Mouse (Mus musculus) MEL (cell line): ENCODE data around the gene Trim8.

Source experiments
- CHD2 ChIP-seq: IDR thresholded peaks from 2 replicates; pipeline ENCODE4 v1.6.1; 2011; ENCODE audit warnings: low read length, improper control_type of control experiment
- SIN3A ChIP-seq: IDR thresholded peaks from 2 replicates; pipeline ENCODE4 v1.6.1; 2012; ENCODE audit warnings: low read length, improper control_type of control experiment, inconsistent platforms
- SMC3 ChIP-seq: IDR thresholded peaks from 2 replicates; pipeline ENCODE4 v1.6.1; 2011; ENCODE audit warnings: low read depth, low read length, improper control_type of control experiment
- ZC3H11A ChIP-seq: IDR thresholded peaks from 2 replicates; pipeline ENCODE4 v1.6.1; 2012; ENCODE audit warnings: low read depth, mild to moderate bottlenecking, inconsistent platforms, low read length, improper control_type of control experiment

DNA sequence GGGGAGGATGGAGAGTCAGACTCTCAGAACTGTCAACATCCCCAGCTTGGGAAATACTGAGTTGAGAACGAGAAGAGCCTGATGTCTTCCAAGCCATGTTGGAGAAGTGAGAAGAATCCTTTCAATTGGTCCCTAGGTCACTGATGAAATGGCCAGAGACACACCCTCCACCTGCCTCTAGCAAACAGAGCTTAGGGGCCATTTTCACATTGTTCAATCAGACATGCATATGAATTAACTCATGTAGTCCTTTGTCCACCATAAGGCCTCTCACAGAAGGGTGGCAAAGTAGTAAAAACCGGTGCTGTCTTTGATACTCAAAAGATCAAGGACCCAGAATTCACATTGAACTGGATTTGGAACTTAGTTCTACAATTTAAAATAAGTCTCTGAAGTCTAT, 4.3 kb upstream of the Trim8 start:
- TF ChIP-seq SIN3A (no peak), CHD2 (no peak), ZC3H11A (no peak), SMC3 (no peak)
